Mouse (Mus musculus) heart, adult 9 months (tissue): Measurements from ENCODE around the gene Egfr.

Experiments used
- DNase-seq, 2 experiments: peaks; one replicate each; pipeline ENCODE4 v3.0.0; 2022; ENCODE audit warnings: low spot score in 2 of 2

Egfr gene

DNA sequence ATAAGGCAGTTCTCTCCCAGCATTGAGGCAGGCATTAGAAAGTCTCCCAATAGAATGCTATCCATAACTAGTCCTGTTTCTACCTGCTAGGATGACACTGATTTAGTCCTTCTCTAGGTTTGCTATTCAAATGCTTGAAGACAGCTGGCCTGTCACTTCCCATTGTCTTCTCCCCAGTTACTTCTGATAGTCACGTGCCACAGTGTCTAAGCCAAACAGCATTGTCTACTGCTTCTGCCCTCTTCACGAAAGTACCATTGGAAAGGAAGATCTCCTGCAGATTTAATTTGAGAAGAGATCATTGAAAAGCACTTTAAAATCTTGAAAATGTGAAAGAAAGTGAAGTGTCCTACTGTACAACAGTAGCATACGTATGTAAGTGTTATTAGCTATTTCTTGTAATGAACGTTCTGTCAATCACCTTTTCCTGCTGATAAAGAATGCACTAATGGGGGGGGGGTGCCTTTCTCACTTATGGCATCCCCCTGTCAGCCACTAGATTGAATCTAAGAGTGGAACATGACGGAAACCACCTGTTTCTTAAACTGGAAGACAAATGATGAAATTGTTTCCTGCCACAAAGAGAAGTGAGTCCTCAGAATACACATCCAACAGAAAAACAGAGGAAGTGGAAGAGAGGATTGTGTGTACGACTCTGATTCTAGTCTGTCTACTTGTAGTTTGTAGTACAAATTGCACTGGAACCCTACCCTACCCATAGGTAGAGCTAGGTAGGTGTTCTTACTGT is 204.3 kb downstream of the Egfr start:
- DNase-seq, result no peak

DNA sequence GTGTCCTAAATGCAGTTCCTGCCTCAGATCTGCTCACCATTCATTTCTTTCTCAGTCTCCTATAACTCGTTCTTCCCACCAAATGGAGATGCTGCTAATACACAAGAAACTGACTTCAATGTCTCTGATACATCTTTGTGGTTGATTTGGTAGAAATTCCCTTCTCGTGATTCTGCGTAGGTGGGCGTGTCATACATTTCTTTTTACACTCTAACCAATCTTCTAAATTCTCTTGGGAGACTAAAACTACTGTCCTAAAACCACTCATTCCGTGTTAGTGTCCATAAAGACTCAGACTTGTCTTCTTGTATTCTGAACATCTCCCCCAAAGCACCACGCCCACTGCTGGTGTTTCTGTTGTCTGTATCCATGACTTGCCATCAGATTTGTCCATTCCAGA is 205.0 kb downstream of the Egfr start:
- DNase-seq, result no peak

DNA sequence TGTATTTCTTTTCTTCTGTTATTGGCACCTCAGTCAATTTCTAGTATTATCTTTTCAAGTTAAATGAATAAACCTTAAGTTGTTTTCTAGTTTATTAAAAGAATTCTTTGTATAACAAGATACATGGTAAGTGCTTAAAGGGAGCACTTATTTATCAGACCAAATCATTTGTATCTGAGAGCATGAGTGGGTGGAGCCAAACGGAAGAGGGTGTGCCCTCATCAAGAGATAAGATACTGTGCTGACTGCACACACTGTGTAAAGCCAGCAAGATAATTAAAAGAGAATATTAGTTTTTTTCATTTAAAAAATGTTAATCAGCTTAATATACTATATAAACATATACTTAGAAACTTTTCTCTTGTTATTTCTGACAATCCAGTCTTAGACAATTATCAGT is 206.5 kb downstream of the Egfr start:
- no peak for DNase-seq
